Mouse (Mus musculus) MEL (cell line): ENCODE results near the gene Zfp9. TPM values are rescaled to one million over a fixed set of nuclear protein-coding genes. Genes with fewer than 3 reads are reported as not detected.

Experiments used
- DNase-seq: peaks from one replicate; pipeline ENCODE4 v3.0.0; 2011; ENCODE audit warnings: low read depth, low spot score
- H3K27ac ChIP-seq: 2 replicates; pipeline ENCODE4 v1.5.1; 2012; ENCODE audit warnings: low read depth, mild to moderate bottlenecking, control low read depth, low read length, moderate library complexity; ENCODE audit not compliant: control insufficient read depth
- H3K27me3 ChIP-seq, 2 experiments: fragments of 150-350 bp in 1 of 2; sonication (generic) in 1 of 2; 2 replicates each; pipeline ENCODE4 v1.6.1; 2012; ENCODE audit warnings: low read length in 2 of 2, mild to moderate bottlenecking in 2 of 2, improper control_type of control experiment in 1 of 2, moderate library complexity in 1 of 2; ENCODE audit not compliant: insufficient read depth in 2 of 2, control insufficient read depth in 1 of 2
- H3K36me3 ChIP-seq, 2 experiments: 2 replicates each; pipeline ENCODE4 v1.6.1; 2012 to 2014; ENCODE audit warnings: low read length in 2 of 2, improper control_type of control experiment in 1 of 2, inconsistent platforms in 1 of 2, mild to moderate bottlenecking in 1 of 2; ENCODE audit not compliant: insufficient read depth in 2 of 2, control insufficient read depth in 1 of 2
- H3K4me1 ChIP-seq, 2 experiments: fragments of 150-350 bp in 1 of 2; sonication (generic) in 1 of 2; 2 replicates each; pipeline ENCODE4 v1.6.1; 2012; ENCODE audit warnings: low read length in 2 of 2, improper control_type of control experiment in 1 of 2, mild to moderate bottlenecking in 1 of 2; ENCODE audit not compliant: insufficient read depth in 2 of 2, control insufficient read depth in 1 of 2
- H3K4me3 ChIP-seq, 2 experiments: fragments of 150-350 bp in 1 of 2; sonication (generic) in 1 of 2; 2 replicates each; pipeline ENCODE4 v1.5.1; 2012; ENCODE audit warnings: low read depth in 2 of 2, low read length in 2 of 2, mild to moderate bottlenecking in 2 of 2, moderate library complexity in 2 of 2, control low read depth in 1 of 2, improper control_type of control experiment in 1 of 2; ENCODE audit not compliant: control insufficient read depth in 1 of 2, insufficient read depth in 1 of 2
- H3K79me2 ChIP-seq: 2 replicates; pipeline ENCODE4 v1.6.1; 2012; ENCODE audit warnings: mild to moderate bottlenecking, low read length, moderate library complexity; ENCODE audit not compliant: control insufficient read depth, poor library complexity, insufficient read depth
- H3K9ac ChIP-seq: 2 replicates; pipeline ENCODE4 v1.6.1; 2012; ENCODE audit warnings: low read depth, mild to moderate bottlenecking, control low read depth, low read length, moderate library complexity; ENCODE audit not compliant: control insufficient read depth, poor library complexity, severe bottlenecking
- H3K9me3 ChIP-seq: fragments of 150-350 bp; sonication (generic); replicated peaks from 2 replicates; pipeline ENCODE4 v1.6.1; 2012; ENCODE audit warnings: mild to moderate bottlenecking, low read length, improper control_type of control experiment, moderate library complexity; ENCODE audit not compliant: insufficient read depth
- BHLHE40 ChIP-seq: IDR thresholded peaks from 2 replicates; pipeline ENCODE4 v1.6.1; 2012; ENCODE audit warnings: low read depth, mild to moderate bottlenecking, inconsistent platforms, low read length, improper control_type of control experiment, borderline replicate concordance
- CTCF ChIP-seq, 3 experiments: IDR thresholded peaks in 2 of 3; conservative IDR thresholded peaks in 1 of 3; 2 replicates each; pipeline ENCODE4 v1.5.1; 2011 to 2012; ENCODE audit warnings: low read length in 3 of 3, low read depth in 2 of 3, mild to moderate bottlenecking in 2 of 3, improper control_type of control experiment in 1 of 3, inconsistent platforms in 1 of 3, mixed read lengths in 1 of 3, moderate library complexity in 1 of 3; ENCODE audit not compliant: control insufficient read depth in 1 of 3, insufficient read depth in 1 of 3, poor library complexity in 1 of 3, severe bottlenecking in 1 of 3
- ELF1 ChIP-seq: IDR thresholded peaks from 2 replicates; pipeline ENCODE4 v1.6.1; 2014; ENCODE audit warnings: low read depth, mild to moderate bottlenecking, inconsistent platforms, low read length, improper control_type of control experiment, moderate library complexity
- EP300 ChIP-seq, 2 experiments: IDR thresholded peaks; 2 replicates each; pipeline ENCODE4 v1.6.1; 2011; ENCODE audit warnings: improper control_type of control experiment in 2 of 2, low read length in 2 of 2, low read depth in 1 of 2, mild to moderate bottlenecking in 1 of 2
- ETS1 ChIP-seq: IDR thresholded peaks from 2 replicates; pipeline ENCODE4 v1.6.1; 2012; ENCODE audit warnings: low read depth, mild to moderate bottlenecking, inconsistent platforms, low read length, improper control_type of control experiment, moderate library complexity
- GABPA ChIP-seq: IDR thresholded peaks from 2 replicates; pipeline ENCODE4 v1.6.1; 2012; ENCODE audit warnings: low read depth, mild to moderate bottlenecking, inconsistent platforms, low read length, improper control_type of control experiment, moderate library complexity
- KAT2A ChIP-seq: conservative IDR thresholded peaks from 2 replicates; pipeline ENCODE4 v1.6.1; 2012; ENCODE audit warnings: low read depth, low read length, improper control_type of control experiment, inconsistent platforms
- MAZ ChIP-seq: IDR thresholded peaks from 2 replicates; pipeline ENCODE4 v1.6.1; 2012; ENCODE audit warnings: low read depth, mild to moderate bottlenecking, inconsistent platforms, low read length, improper control_type of control experiment
- MEF2A ChIP-seq: IDR thresholded peaks from 2 replicates; pipeline ENCODE4 v1.6.1; 2014; ENCODE audit warnings: low read depth, mild to moderate bottlenecking, inconsistent platforms, low read length, improper control_type of control experiment; ENCODE audit not compliant: poor library complexity, insufficient replicate concordance, severe bottlenecking; ENCODE audit errors: extremely low read depth
- MYB ChIP-seq: IDR thresholded peaks from 2 replicates; pipeline ENCODE4 v1.6.1; 2011; ENCODE audit warnings: mild to moderate bottlenecking, low read depth, low read length, improper control_type of control experiment
- NELFE ChIP-seq: IDR thresholded peaks from 2 replicates; pipeline ENCODE4 v1.6.1; 2011; ENCODE audit warnings: low read depth, low read length, improper control_type of control experiment
- POLR2AphosphoS5 ChIP-seq: IDR thresholded peaks from 2 replicates; pipeline ENCODE4 v1.6.1; 2012; ENCODE audit warnings: low read depth, borderline replicate concordance, mild to moderate bottlenecking, inconsistent platforms, low read length, moderate library complexity, mixed read lengths
- SIN3A ChIP-seq: IDR thresholded peaks from 2 replicates; pipeline ENCODE4 v1.6.1; 2012; ENCODE audit warnings: low read length, improper control_type of control experiment, inconsistent platforms
- TAL1 ChIP-seq: IDR thresholded peaks from 2 replicates; pipeline ENCODE4 v1.6.1; 2012; ENCODE audit warnings: mild to moderate bottlenecking, inconsistent platforms, low read length, moderate library complexity, mixed read lengths
- TBP ChIP-seq: IDR thresholded peaks from 2 replicates; pipeline ENCODE4 v1.8.0; 2011; ENCODE audit warnings: low read depth, low read length, improper control_type of control experiment
- TCF12 ChIP-seq: IDR thresholded peaks from 2 replicates; pipeline ENCODE4 v1.6.1; 2014; ENCODE audit warnings: low read depth, mild to moderate bottlenecking, inconsistent platforms, low read length, improper control_type of control experiment, moderate library complexity
- UBTF ChIP-seq: IDR thresholded peaks from 2 replicates; pipeline ENCODE4 v1.6.1; 2012; ENCODE audit warnings: low read depth, mild to moderate bottlenecking, inconsistent platforms, low read length, improper control_type of control experiment, moderate library complexity, borderline replicate concordance; ENCODE audit not compliant: insufficient read depth
- ZC3H11A ChIP-seq: IDR thresholded peaks from 2 replicates; pipeline ENCODE4 v1.6.1; 2012; ENCODE audit warnings: low read depth, mild to moderate bottlenecking, inconsistent platforms, low read length, improper control_type of control experiment
- ZMIZ1 ChIP-seq: IDR thresholded peaks from 2 replicates; pipeline ENCODE4 v1.6.1; 2012; ENCODE audit warnings: low read depth, mild to moderate bottlenecking, inconsistent platforms, low read length, improper control_type of control experiment, moderate library complexity
- ZNF384 ChIP-seq: IDR thresholded peaks from 2 replicates; pipeline ENCODE4 v1.6.1; 2012; ENCODE audit warnings: low read depth, mild to moderate bottlenecking, inconsistent platforms, low read length, improper control_type of control experiment
- polyA plus RNA-seq, 2 experiments: library from polyadenylated mRNA; stranded (reverse) in 1 of 2; unstranded in 1 of 2; fragments of >175 nt in 1 of 2; fragments of >200 nt in 1 of 2; gene quantifications; 2 replicates each; pipeline versions ENCODE4 v1.2.1 to v1.2.4; 2012; ENCODE audit warnings: low replicate concordance in 2 of 2, low read depth in 1 of 2; ENCODE audit not compliant: insufficient read length in 2 of 2, insufficient read depth in 1 of 2, missing spikeins in 1 of 2
- total RNA-seq: library from RNA; depleted of rRNA; stranded (reverse); fragments of 300-350 nt; gene quantifications from 2 replicates; pipeline ENCODE4 v1.2.3, GENCODE M21; 2012

The Zfp9 gene
- total and polyA plus RNA-seq, 3 experiments: 1.1 to 1.2 TPM; not detected in 1

DNA sequence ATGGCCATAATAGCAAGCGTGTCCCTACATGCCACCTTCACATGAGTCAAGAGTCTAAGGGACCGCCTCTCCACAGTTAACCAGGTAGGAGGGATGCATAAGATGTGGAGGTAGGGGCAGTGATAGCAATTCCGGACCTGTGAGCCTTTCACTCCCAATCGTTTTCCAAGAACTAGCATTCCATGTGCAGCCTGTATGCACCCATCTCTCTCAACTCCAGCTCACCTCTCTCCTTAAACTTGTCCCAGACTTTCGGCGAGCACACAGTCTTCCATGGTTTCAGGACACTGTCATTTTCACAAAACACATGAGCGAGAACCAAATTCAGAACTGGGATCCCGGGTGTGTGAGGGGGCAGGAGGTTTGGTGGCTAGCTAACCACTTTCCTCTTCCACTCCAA lies 24.7 kb downstream of the Zfp9 start:
- peaks cover 0 to 7% of the 10 kb centered on the region in 2 experiments; a peak in 3 of 4 replicates for H3K4me1 ChIP-seq
- peaks cover 0 to 5% of the 10 kb centered on the region in 2 experiments; a peak in 2 of 4 replicates for H3K36me3 ChIP-seq
- H3K27ac ChIP-seq: no peak overlapping the region
- H3K79me2 ChIP-seq: 0 out of 2 replicates have a peak, but pooled peaks cover 4% of the 10 kb centered on the region
- no peak for DNase-seq
- H3K9me3 ChIP-seq: no peaks in the 10 kb centered on the region
- peak overlapping the region; percentile 92 to 94 for H3K4me3 ChIP-seq
- peak overlapping the region; percentile 84 for H3K9ac ChIP-seq
- no peaks in the 10 kb centered on the region; a peak in 1 of 4 replicates for H3K27me3 ChIP-seq
- no peak for TF ChIP-seq ETS1
- no peak for TF ChIP-seq TBP
- TF ChIP-seq UBTF: no peak
- TF ChIP-seq TAL1: no peak
- TF ChIP-seq MAZ: no peak
- TF ChIP-seq ELF1: no peak

DNA sequence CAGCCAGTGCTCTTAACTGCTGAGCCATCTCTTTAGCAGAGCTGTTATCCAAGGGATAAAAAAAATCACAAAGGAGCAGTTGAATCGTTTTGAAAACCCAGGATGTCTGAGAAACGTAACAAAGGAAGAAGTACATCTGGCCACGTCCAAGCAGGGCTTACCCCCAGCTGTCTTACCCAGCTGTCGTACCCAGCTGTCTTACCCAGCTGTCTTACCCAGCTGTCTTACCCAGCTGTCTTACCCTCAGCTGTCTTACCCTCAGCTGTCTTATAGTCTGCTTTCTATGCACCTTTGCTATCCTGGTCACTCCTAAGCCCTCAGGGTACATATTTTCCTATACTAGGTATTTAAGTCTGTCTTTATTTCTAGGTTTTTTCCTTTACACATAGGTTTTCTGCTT lies 47.6 kb downstream of the Zfp9 start:
- Histone ChIP-seq H3K79me2 (no peaks in the 10 kb centered on the region), H3K4me3 (no peak overlapping the region), H3K27ac (no peak overlapping the region), H3K9ac (no peak overlapping the region), H3K4me1 (no peaks in the 10 kb centered on the region), H3K9me3 (no peaks in the 10 kb centered on the region), H3K36me3 (peaks cover 0 to 10% of the 10 kb centered on the region in 2 experiments; a peak in 3 of 4 replicates), H3K27me3 (no peaks in the 10 kb centered on the region)
- TF ChIP-seq MAZ (no peak), BHLHE40 (no peak), ZNF384 (no peak), TCF12 (no peak), ZC3H11A (no peak), GABPA (no peak), NELFE (no peak), MEF2A (no peak), MYB (no peak), SIN3A (no peak)
- DNase-seq: no peak

DNA sequence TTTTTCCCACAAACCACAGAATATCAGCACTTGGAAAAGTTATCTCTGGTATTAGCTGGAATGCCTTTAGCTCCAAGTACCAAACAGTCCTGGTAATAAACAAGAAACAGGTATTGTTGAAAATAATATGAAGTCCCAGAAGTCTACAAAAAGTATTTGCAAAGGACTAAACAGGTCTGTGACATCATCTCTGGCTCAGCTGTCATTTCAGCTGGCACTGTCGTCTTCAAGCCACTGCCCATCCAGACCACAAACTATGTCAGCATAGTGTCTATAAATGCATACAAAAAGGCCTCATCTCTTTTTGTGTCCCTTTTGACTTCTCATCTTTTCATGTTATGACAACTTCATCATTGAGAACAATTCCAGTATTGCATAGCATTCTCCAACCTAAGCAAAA lies 52.5 kb downstream of the Zfp9 start:
- H3K27me3 ChIP-seq: no peaks in the 10 kb centered on the region
- H3K36me3 ChIP-seq: peaks cover 0 to 8% of the 10 kb centered on the region in 2 experiments; a peak in 2 of 4 replicates
- no peaks in the 10 kb centered on the region for H3K4me1 ChIP-seq
- no peak overlapping the region for H3K27ac ChIP-seq
- no peak overlapping the region for H3K9ac ChIP-seq
- TF ChIP-seq EP300 (IDR thresholded peaks at IDR 0.05; ENCODE audit: low read depth in 1 of 2, low read length in 2 of 2) (no peak), ZMIZ1 (no peak), UBTF (no peak), KAT2A (no peak), TBP (no peak), POLR2AphosphoS5 (no peak), GABPA (no peak), TAL1 (no peak), CTCF (IDR thresholded peaks at IDR 0.05 in 2 of 3, conservative IDR thresholded peaks at IDR 0.05 in 1 of 3; ENCODE audit: control insufficient read depth in 1 of 3, insufficient read depth in 1 of 3, low read depth in 2 of 3, low read length in 3 of 3, poor library complexity in 1 of 3, severe bottlenecking in 1 of 3) (no peak)
- TF ChIP-seq, all 39 proteins: peak for 0
- Histone ChIP-seq H3K4me3 (no peak overlapping the region), H3K79me2 (no peaks in the 10 kb centered on the region), H3K9me3 (no peaks in the 10 kb centered on the region)
- DNase-seq: no peak
